Mouse (Mus musculus): ENCODE measurements around the gene Ccdc106. TPM values are rescaled to one million over a fixed set of nuclear protein-coding genes. Genes with fewer than 3 reads are reported as not detected.
"Not testable (repeated sequence)": the region's sequence is repeated elsewhere in the genome, so short reads cannot be mapped to it uniquely, and the experiment has no call there.

The Ccdc106 gene
- polyA plus RNA-seq, 1 experiment from 2014 or later: not detected

DNA sequence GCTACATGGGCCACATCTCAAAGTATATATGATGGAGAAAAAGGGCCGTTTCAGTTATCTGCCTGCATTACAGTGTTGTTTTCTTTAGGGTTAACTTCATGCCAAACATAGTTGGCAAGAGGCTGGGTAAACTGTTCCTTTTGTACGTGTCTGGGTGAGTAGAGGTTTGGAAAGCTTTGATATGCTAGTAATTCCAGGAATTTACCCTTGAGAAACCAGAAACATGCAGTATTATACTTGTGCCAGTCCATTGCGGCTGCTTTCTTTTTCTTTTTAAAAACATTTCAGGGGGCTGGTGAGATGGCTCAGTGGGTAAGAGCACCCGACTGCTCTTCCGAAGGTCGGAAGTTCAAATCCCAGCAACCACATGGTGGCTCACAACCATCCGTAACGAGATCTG, 23.4 kb upstream of the Ccdc106 start:
- no peak for DNase-seq
- TF ChIP-seq CTCF (IDR thresholded peaks at IDR 0.05; ENCODE audit: low read depth) (no peak), EP300 (IDR thresholded peaks at IDR 0.05; ENCODE audit: low read depth) (no peak)
- Histone ChIP-seq H3K4me2 (ENCODE audit: low read depth, low read length) (peak overlapping the region; percentile 78; the same call in 1 of the 2 replicates), H3K27me3 (ENCODE audit: insufficient read depth, low read length) (no peaks in the 10 kb centered on the region), H3K4me3 (ENCODE audit: low read depth, low read length) (no peak overlapping the region), H3K36me3 (replicated peaks; ENCODE audit: insufficient read depth, low read length) (no peaks in the 10 kb centered on the region), H3K9me3 (ENCODE audit: low read length) (no peaks in the 10 kb centered on the region), H3K4me1 (ENCODE audit: insufficient read depth) (peaks cover 14% of the 10 kb centered on the region; the same call in 1 of the 2 replicates), H3K9ac (replicated peaks) (no peak overlapping the region; the same call in 1 of the 2 replicates), H3K27ac (ENCODE audit: low read depth) (no peak overlapping the region)
- no peak for ATAC-seq
- 67% methylated on average over 6 of the region's 8 CpGs for WGBS (ENCODE audit: insufficient replicate concordance)

DNA sequence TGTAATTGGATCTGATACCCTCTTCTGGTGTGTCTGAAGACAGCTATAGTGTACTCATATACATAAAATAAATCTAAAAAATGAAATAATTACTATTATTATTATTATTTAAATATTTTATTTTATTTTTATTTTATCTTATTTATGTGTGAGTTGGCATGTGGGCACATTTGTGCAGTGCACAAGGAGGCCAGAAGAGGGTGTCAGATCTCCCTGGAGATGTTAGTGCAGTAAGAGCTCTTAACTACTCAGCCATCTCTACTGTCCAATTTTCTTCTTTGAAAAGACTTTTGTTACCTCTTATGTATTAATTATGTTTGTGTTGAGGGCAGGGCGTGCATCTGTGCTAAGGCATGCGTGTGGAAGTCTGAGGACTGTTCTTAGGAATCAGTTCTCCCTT, 20.5 kb upstream of the Ccdc106 start:
- 62% methylated on average over 2 of the region's 2 CpGs for WGBS (ENCODE audit: insufficient replicate concordance)
- Histone ChIP-seq H3K9ac (replicated peaks) (no peak overlapping the region), H3K4me1 (ENCODE audit: insufficient read depth) (peaks cover 14% of the 10 kb centered on the region; the same call in 1 of the 2 replicates), H3K4me3 (ENCODE audit: low read depth, low read length) (no peak overlapping the region), H3K27me3 (ENCODE audit: insufficient read depth, low read length) (no peaks in the 10 kb centered on the region), H3K27ac (ENCODE audit: low read depth) (no peak overlapping the region), H3K36me3 (replicated peaks; ENCODE audit: insufficient read depth, low read length) (no peaks in the 10 kb centered on the region), H3K4me2 (ENCODE audit: low read depth, low read length) (no peak overlapping the region), H3K9me3 (ENCODE audit: low read length) (no peaks in the 10 kb centered on the region)
- DNase-seq (peak; percentile 28), ATAC-seq (no peak)
- TF ChIP-seq CTCF (IDR thresholded peaks at IDR 0.05; ENCODE audit: low read depth): peak; percentile 49
- no peak for TF ChIP-seq EP300 (IDR thresholded peaks at IDR 0.05; ENCODE audit: low read depth)

DNA sequence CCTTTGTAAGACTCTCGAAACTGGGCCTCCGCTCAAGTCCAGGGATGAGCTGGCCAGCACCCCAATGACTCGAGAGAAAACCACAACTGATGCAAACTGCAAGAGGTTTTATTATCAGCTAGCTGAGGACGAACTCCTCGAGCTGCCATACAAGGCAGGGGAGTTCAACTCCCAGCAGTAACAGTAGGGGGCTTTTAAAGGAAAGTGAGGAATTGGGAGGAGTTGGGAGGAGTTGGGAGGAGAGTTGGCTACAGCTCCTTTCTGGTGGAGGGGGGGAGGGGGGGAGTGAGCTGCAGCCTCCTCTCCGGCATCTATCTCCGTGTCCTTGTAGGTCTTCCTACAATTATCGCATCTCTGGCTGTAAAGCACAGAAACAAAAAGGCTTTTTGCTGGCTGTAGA, 17.5 kb upstream of the Ccdc106 start:
- 74% methylated on average over 8 of the region's 8 CpGs for WGBS (ENCODE audit: insufficient replicate concordance)
- not testable (repeated sequence) for H3K27ac ChIP-seq (ENCODE audit: low read depth); H3K4me2 ChIP-seq (ENCODE audit: low read depth, low read length); H3K9ac ChIP-seq (replicated peaks); DNase-seq; H3K4me1 ChIP-seq (ENCODE audit: insufficient read depth); H3K27me3 ChIP-seq (ENCODE audit: insufficient read depth, low read length); H3K4me3 ChIP-seq (ENCODE audit: low read depth, low read length); H3K9me3 ChIP-seq (ENCODE audit: low read length); ATAC-seq
- H3K36me3 ChIP-seq (replicated peaks; ENCODE audit: insufficient read depth, low read length): peaks cover 10% of the 10 kb centered on the region

DNA sequence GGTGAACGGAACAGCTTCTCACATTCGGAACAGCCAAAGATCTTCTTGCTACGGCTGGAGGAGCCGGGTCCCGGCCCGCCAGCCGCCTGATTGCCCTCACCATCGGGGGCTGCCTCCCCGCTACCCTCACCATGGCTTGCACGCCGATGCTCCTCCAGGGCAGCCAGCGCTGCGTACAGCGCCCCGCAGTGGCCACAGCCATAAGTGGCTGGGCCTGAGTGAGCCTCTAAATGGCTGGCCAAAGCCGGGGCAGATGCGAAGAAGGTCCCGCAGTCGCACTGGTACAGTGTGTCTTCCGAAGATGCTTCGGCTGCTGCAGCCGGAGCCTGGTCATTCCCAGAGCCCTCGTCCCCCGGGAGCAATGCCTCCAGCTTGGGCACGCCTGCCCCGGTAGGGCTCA, 12.1 kb upstream of the Ccdc106 start:
- Histone ChIP-seq H3K9ac (replicated peaks) (no peak overlapping the region), H3K27me3 (ENCODE audit: insufficient read depth, low read length) (no peaks in the 10 kb centered on the region), H3K4me1 (ENCODE audit: insufficient read depth) (peaks cover 5% of the 10 kb centered on the region), H3K27ac (ENCODE audit: low read depth) (no peak overlapping the region), H3K9me3 (ENCODE audit: low read length) (no peaks in the 10 kb centered on the region), H3K4me3 (ENCODE audit: low read depth, low read length) (no peak overlapping the region), H3K4me2 (ENCODE audit: low read depth, low read length) (no peak overlapping the region), H3K36me3 (replicated peaks; ENCODE audit: insufficient read depth, low read length) (peaks cover 58% of the 10 kb centered on the region)
- WGBS (ENCODE audit: insufficient replicate concordance): 93% methylated on average over 26 of the region's 26 CpGs
- DNase-seq (no peak), ATAC-seq (no peak)
- TF ChIP-seq CTCF (IDR thresholded peaks at IDR 0.05; ENCODE audit: low read depth): 0 out of 2 replicates have a peak, but pooled peaks have one; percentile 9
- no peak for TF ChIP-seq EP300 (IDR thresholded peaks at IDR 0.05; ENCODE audit: low read depth)

DNA sequence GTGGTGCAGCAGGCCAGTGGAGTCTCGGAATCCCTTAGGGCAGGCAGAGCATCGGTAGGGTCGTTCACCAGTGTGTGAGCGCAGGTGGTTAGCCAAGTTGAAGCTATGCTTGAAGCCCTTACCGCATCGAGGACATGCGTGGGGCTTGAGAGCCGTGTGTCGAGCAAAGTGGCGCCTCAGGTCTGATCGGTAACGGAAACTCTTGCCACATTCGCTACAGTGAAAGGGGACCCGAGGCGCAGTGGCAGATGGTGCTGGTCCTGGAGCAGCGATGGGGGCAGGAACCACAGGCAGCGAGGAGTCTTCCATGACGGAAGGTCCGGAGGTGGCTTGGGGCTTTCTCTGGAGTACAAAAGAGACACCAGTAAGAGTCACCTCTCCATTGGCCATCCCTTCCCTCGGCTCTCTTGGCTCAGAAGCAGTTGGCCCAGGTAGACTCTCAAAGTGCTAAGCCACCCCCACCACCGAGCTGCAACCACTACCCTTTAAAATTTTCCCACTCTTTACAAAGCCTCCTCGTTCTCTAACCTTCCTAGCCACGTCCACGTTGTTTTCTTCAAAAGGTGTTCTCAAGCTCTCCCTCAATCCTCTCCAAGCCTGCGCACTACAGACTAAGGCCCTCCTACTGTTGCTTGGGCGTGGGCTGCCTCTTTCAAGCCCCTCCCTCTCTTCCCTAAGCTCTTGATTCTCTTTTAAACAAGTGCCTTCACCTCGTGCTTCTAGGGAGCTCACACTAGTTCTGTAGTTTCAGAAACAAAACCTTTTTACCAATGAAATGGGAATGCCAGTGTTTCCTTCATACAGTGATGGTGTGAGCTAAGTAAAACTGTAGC, 7.5 kb upstream of the Ccdc106 start:
- Histone ChIP-seq H3K27ac (ENCODE audit: low read depth) (peak overlapping the region; percentile 57; the same call in 1 of the 2 replicates), H3K4me3 (ENCODE audit: low read depth, low read length) (0 out of 2 replicates have a peak overlapping the region, but pooled peaks have one; percentile 76), H3K9me3 (ENCODE audit: low read length) (no peaks in the 10 kb centered on the region), H3K27me3 (ENCODE audit: insufficient read depth, low read length) (no peaks in the 10 kb centered on the region), H3K36me3 (replicated peaks; ENCODE audit: insufficient read depth, low read length) (peaks cover 51% of the 10 kb centered on the region), H3K9ac (replicated peaks) (no peak overlapping the region), H3K4me2 (ENCODE audit: low read depth, low read length) (peak overlapping the region; percentile 94), H3K4me1 (ENCODE audit: insufficient read depth) (peaks cover 14% of the 10 kb centered on the region)
- DNase-seq (no peak), ATAC-seq (no peak)
- TF ChIP-seq EP300 (IDR thresholded peaks at IDR 0.05; ENCODE audit: low read depth) (no peak), CTCF (IDR thresholded peaks at IDR 0.05; ENCODE audit: low read depth) (no peak)
- 83% methylated on average over 27 of the region's 27 CpGs for WGBS (ENCODE audit: insufficient replicate concordance)

DNA sequence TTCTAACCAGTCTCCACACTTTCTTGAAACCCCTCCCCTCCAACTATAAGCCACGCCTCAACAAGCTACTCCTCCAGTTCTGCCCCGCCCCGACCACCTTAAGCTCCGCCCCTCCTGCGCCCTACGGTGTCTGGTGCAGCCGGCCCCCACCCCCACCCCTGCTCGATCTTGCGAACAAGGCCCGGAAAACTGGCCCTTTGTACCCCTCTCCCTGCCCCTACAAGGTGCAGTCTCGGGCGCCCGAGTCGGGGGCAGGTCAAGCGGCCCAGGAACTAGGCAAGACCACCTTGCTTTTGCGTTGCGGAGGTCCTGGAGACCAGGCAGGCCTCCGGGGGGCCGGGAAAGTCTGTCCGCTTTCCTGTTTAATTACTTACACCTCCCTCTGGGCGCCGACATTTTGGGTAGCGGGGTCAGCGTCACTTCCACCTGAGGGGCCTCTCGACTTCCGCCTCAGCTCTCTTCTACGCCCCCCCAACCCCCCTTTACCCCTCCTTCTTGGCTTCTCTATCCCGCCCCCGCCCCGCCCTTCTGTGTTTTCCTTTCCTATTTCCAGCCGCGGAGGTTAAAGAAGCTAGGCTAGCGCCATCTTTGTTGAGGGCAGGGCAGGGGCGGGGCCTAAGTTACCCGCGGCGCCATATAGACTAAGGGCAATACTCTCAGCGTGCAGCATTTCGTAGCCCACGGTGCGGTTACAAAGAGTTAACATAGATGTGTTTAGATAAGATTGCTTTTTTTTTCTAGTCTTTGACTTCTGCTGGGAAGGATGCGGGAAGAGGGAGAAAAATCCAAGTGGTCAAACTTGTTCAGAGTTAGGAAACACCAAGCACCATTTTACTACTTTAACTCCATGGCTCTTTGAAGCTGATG, 5.9 kb upstream of the Ccdc106 start, which contains the start of the genes Zfp524 and Fiz1:
Zfp524 (plus strand) TSS at position 165 of the 867 bp plus-strand sequence.
Fiz1 (minus strand) TSS at position 447 of the 867 bp plus-strand sequence.
- Histone ChIP-seq H3K27me3 (ENCODE audit: insufficient read depth, low read length) (no peaks in the 10 kb centered on the region), H3K4me2 (ENCODE audit: low read depth, low read length) (peak within 1 kb of the TSS; percentile 94), H3K4me3 (ENCODE audit: low read depth, low read length) (peak within 1 kb of the TSS; percentile 76), H3K4me1 (ENCODE audit: insufficient read depth) (peaks cover 14% of the 10 kb centered on the region), H3K9me3 (ENCODE audit: low read length) (no peaks in the 10 kb centered on the region), H3K9ac (replicated peaks) (peak within 1 kb of the TSS; percentile 85), H3K36me3 (replicated peaks; ENCODE audit: insufficient read depth, low read length) (peaks cover 35% of the 10 kb centered on the region), H3K27ac (ENCODE audit: low read depth) (peak within 1 kb of the TSS; percentile 98)
- peak; percentile 85 for ATAC-seq
- TF ChIP-seq CTCF (IDR thresholded peaks at IDR 0.05; ENCODE audit: low read depth) (no peak), EP300 (IDR thresholded peaks at IDR 0.05; ENCODE audit: low read depth) (no peak; the same call in none of the 2 replicates)
- peak; percentile 97 for DNase-seq
- under 1% methylated on average over 40 of the region's 42 CpGs for WGBS (ENCODE audit: insufficient replicate concordance)

Measured in liver, postnatal 0 days (tissue).